Mouse (Mus musculus) liver, adult 2 months (tissue): Measurements from ENCODE around the gene Tsen34.

Experiments
- CTCF ChIP-seq: fragments of 200-500 bp; IDR thresholded peaks from 2 replicates; pipeline ENCODE4 v1.5.1; 2011; ENCODE audit warnings: low read depth, low read length, control low read depth
- POLR2A ChIP-seq: fragments of 200-500 bp; IDR thresholded peaks from 2 replicates; pipeline ENCODE4 v1.6.1; 2011; ENCODE audit warnings: low read length, control low read depth; ENCODE audit not compliant: insufficient read depth; ENCODE audit errors: extremely low read depth

DNA sequence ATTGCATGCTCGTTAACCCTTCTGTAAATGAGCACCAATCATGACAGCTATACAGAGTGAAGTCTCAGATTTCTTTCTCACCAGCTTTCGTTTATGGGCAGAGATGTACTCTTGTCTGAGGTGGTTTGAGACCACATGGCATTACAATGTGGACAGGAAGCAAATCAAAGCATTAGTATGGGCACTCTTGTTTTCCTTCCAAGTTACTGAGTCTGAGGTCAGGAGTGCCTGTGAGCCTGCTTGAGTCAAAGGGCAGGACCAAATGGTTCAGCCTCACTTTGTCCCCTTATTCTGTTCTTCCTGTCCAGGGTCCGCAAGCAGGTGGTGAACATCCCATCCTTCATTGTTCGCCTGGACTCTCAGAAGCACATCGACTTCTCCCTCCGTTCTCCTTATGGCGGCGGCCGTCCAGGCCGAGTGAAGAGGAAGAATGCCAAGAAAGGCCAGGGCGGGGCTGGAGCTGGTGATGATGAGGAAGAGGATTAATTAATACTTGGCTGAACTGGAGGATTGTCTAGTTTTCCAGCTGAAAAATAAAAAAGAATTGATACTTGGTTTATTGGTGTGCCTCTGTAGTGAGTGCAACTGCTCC, 13.8 kb downstream of the Tsen34 start:
- no peak for TF ChIP-seq CTCF
- TF ChIP-seq POLR2A: no peak
